Mouse (Mus musculus) c-Kit-positive CD71-negative TER-119-negative erythroid progenitor cells, embryonic 14.5 days (primary cell): ENCODE data around the gene Psg29.

Experiments
- DNase-seq: peaks from one replicate; pipeline ENCODE4 v3.0.0-alpha.2; 2013; ENCODE audit warnings: low read depth

Gene Psg29

DNA sequence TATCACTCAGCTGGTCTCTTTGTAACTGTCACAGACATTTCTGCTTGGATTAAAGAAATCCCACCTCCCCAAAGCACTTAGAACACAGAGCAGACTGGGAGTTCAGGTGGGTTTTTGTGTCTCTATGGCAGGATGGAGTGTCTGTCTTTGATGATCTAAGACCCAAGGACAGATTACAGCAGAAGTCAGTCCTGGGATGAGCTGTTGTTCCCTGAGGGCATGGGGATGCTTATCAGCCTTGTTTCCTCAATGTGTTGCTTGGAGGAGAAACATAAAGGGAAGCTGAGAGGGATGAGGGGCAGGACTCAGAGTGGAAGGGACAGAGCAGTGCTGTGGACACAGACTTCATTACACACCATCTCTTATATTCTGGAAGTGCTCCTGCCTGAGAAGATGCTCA is at the start of gene Psg29:
Gene Psg29, plus strand, starts transcription at position 301 of the 400 bp plus-strand sequence.
- no peak for DNase-seq

DNA sequence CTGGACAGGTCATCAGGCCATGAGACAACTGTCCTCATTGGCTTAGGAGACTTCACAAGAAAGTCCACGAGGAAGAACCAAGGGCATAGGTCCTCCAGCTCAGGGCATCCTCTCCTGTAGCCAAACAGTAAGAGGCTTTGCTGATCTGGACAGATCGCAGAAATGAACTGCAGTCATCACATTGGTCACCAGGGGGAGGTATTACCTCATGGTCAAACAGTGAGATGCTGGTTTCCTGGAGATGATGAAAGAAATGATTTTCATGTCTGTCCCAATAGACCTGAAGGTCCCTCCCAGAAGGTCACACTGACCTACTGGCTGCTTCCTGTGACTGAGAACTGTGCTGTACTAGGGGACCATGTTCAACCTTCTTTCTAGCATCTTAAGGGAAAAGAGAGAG is 47.6 kb upstream of the Psg29 start:
- DNase-seq, result peak; percentile 17

DNA sequence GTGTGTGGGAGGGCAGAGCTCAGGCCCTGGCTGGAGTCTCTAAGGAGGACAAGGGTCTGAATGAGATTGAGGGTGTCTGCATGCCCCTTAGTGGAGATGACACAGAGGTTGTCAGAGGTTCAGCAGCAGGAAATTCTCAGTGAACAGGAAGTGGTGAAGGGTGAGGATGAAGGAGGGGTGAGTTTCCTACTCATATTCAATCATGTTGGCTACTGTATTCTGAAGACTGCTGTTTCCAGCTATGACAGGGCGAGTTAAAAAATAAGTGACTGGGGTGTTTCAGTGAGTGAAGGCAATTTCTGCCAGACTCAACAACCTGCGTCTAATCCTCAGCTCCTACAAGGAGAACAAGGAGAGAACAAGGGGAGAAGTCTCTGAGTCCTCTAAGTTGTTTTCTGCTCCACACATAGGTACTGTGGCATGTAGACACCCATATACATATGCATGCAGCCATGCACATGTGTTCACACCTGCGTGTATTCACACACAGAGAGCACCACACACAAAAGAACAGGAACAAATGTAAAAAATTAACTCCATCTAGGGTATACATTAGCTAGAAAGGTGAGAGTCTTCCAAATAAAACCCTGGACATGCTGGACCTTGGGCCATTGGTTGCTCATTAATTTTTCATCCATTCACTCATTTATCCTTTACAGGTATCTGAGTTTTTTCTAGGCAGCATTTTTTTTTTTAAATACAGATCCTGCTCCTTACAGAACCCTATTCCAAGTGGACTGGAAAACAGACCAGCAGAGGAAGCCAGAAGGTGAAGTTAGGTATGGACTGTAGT is 46.2 kb upstream of the Psg29 start:
- DNase-seq, result no peak

DNA sequence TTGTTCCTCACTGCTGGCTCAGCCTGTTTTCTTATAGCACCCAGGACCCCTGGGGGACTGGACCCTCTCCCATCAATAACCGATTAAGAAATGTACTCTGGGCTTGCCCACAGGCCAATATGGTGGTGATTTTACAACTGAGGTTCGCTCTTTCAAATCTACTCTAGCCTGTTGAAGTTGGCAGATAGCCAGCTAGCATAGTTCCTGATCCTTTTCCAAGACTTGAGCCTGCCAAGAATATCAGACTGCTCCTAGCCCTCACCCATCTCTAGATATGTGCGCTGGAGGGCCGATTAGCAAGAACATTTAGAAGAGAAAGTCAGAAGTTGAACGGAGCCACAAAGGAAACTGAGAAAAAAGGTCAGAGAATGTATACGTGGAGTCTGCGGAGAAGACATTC is 44.3 kb upstream of the Psg29 start:
- DNase-seq, result no peak

DNA sequence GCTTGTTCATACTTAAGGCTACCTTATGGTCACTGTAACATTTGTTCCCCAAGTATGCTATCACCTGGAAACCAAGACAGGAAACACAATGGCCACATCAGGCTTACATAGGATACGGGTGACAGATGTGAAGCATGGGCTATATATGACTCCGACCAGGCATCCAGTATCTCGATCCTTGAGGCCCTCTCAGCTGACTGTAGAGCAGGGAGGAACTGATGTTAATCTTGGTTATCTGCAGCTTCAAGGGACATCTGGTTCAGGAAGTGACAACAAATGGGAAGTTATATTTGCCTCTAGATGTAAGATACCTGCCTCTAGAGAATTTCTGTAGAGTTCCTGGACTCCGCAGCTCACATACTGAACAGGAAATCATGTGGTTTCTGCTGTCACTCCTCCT is 31.4 kb upstream of the Psg29 start:
- no peak for DNase-seq

DNA sequence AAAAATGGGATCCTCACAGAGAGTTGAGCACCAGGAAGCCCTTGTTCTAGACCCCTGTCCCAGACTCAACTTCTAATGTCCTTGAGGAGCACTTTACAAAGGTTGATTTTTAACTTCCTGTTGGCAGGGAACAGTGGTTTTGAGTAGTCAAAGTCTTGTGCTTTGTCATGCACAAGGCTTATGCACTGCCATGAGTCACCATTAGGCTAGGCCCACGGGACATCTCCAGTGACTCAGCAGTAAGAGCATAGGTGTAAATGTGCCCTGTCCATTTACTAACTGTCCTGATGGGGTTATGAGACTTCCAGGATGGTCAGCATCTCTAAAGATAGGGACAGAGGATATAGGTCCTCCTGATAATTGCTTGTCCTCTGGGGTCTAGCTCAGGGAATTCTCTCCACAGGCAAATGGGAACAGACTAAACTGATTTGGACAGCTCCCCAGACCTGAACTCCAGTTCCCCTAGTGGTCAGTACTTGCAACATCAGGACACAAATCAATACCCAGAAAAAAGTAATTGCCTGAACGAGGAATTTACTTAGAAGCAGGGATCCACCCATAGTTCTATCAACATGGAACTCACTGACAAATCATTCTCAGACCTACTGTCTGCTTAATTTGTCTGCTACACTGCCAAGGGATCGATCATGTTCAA is 2.4 kb downstream of the Psg29 start:
- no peak for DNase-seq
